Mouse (Mus musculus) midbrain, embryonic 13.5 days (tissue): Measurements from ENCODE around the gene Cers6. TPM values are rescaled to one million over a fixed set of nuclear protein-coding genes. Genes with fewer than 3 reads are reported as not detected.

Experiments
- ATAC-seq: fragments of 200-750 bp; cut with Nextera tagmentation; 2 replicates; pipeline ENCODE4 v1.8.0; 2017; ENCODE audit warnings: mild to moderate bottlenecking, moderate TSS enrichment, moderate library complexity
- H3K27ac ChIP-seq: fragments of 300-500 bp; sonication (generic); 2 replicates; pipeline ENCODE4 v1.5.1; 2015; ENCODE audit warnings: inconsistent platforms, mild to moderate bottlenecking, moderate library complexity
- H3K27me3 ChIP-seq: fragments of 300-500 bp; sonication (generic); 2 replicates; pipeline ENCODE4 v1.6.1; 2015; ENCODE audit warnings: mild to moderate bottlenecking, inconsistent platforms
- H3K36me3 ChIP-seq: fragments of 300-500 bp; sonication (generic); 2 replicates; pipeline ENCODE4 v1.6.1; 2015; ENCODE audit warnings: mild to moderate bottlenecking, inconsistent platforms
- H3K4me1 ChIP-seq: fragments of 300-500 bp; sonication (generic); replicated peaks from 2 replicates; pipeline ENCODE4 v1.6.1; 2015; ENCODE audit warnings: inconsistent platforms
- H3K4me2 ChIP-seq: fragments of 300-500 bp; sonication (generic); replicated peaks from 2 replicates; pipeline ENCODE4 v1.6.1; 2015; ENCODE audit warnings: moderate library complexity, mild to moderate bottlenecking, inconsistent platforms
- H3K4me3 ChIP-seq: fragments of 300-500 bp; sonication (generic); replicated peaks from 2 replicates; pipeline ENCODE4 v1.5.1; 2015; ENCODE audit warnings: mild to moderate bottlenecking, inconsistent platforms
- H3K9ac ChIP-seq: fragments of 300-500 bp; sonication (generic); replicated peaks from 2 replicates; pipeline ENCODE4 v1.6.1; 2015; ENCODE audit warnings: mild to moderate bottlenecking, inconsistent platforms
- H3K9me3 ChIP-seq: fragments of 300-500 bp; sonication (generic); 2 replicates; pipeline ENCODE4 v1.6.1; 2016; ENCODE audit warnings: mild to moderate bottlenecking, inconsistent platforms
- WGBS: fragments of 180-500 bp; shearing (Covaris S2); methylation state at CpG from one replicate; pipeline ENCODE4 v1.1.7; 2015; 5-methylcytosine and 5-hydroxymethylcytosine counted together
- polyA plus RNA-seq: library from polyadenylated mRNA; unstranded; fragments of >200 nt; fragmentation: Nextera tagmentation; extraction: Ambion mirVana; gene quantifications from 2 replicates; pipeline ENCODE4 v1.2.1, GENCODE M21; 2015

Gene Cers6
- polyA plus RNA-seq, 1 experiment from 2014 or later: 54.5 TPM

DNA sequence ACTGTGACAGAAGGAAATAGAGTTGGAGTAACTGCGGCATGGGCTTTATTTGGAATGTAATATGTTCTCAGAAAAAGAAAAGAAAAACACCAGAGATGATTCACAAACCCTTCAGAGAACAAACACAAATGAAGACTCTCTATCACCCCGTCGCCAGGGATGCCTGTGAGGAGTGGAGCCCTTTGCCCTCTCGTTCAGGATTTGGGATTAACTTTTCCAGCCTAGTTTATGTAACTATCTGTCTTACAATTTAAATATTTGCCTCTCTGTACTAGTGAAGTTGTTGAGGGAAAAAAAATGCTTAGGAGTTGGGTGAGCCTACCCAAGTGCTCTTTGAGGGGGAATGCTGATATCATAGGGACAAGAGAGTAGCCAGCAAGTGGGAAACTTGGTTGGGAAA lies 71.4 kb downstream of the Cers6 start:
- Histone ChIP-seq H3K27me3 (no peaks in the 10 kb centered on the region), H3K4me2 (no peak overlapping the region), H3K4me3 (no peak overlapping the region), H3K36me3 (0 out of 2 replicates have a peak, but pooled peaks cover 14% of the 10 kb centered on the region), H3K27ac (no peak overlapping the region), H3K9ac (no peak overlapping the region), H3K4me1 (0 out of 2 replicates have a peak, but pooled peaks cover 3% of the 10 kb centered on the region), H3K9me3 (no peaks in the 10 kb centered on the region)
- WGBS: 60% methylated on average over 4 of the region's 4 CpGs
- ATAC-seq: no peak

DNA sequence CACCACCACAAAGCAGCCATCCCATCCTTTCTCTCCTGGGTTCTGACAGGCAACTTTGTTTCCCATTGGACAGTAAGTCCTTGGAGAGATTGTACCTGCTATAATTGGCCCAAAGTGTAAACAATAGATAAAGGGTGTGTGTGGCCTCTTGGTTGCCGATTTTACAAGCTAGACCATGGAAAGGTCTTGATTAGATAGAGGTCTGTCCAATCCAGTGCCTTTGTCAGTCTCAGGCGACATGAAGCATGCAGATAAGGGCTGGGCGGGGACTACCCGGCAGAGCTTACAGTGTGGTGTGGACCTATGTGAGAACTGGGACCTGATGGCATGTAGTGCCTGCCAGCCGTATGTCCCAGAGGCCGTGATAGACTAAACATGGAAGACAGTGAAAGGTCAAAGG lies 73.4 kb downstream of the Cers6 start:
- H3K9me3 ChIP-seq: no peaks in the 10 kb centered on the region
- 92% methylated on average over 6 of the region's 6 CpGs for WGBS
- H3K4me2 ChIP-seq: no peak overlapping the region
- peak; percentile 11; the same call in 1 of the 2 replicates for ATAC-seq
- H3K36me3 ChIP-seq: 0 out of 2 replicates have a peak, but pooled peaks cover 14% of the 10 kb centered on the region
- no peaks in the 10 kb centered on the region for H3K27me3 ChIP-seq
- H3K4me3 ChIP-seq: no peak overlapping the region
- H3K27ac ChIP-seq: no peak overlapping the region
- H3K4me1 ChIP-seq: 0 out of 2 replicates have a peak, but pooled peaks cover 3% of the 10 kb centered on the region
- H3K9ac ChIP-seq: no peak overlapping the region

DNA sequence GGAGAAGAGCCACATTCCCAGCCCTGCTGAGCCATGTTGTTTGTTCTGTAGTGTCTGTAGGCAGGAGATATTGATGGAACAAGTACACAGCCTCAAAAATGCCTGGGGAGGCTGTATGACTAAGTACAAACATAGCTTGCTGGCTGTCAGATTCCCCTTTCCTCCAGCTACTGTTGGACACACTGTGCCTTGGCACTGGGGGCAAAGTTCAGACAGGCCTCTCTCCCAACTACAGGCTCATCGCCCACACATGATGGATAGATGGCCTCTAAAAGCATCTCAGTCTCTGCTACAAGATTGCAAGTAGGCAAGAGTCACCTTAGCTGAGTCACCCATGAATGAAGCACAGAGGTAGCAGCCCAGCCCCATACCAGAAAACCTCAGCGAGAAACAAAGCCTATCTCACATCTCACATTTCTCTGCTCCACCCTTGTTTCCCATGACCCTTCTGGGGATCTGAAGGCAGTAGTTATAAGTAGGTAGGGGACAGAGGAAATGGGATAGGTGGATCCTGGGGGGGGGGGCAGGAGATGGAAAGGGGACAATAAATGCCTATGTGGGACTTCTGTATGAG lies 74.6 kb downstream of the Cers6 start:
- Histone ChIP-seq H3K4me3 (no peak overlapping the region), H3K9ac (no peak overlapping the region), H3K4me1 (0 out of 2 replicates have a peak, but pooled peaks cover 3% of the 10 kb centered on the region), H3K9me3 (no peaks in the 10 kb centered on the region), H3K36me3 (0 out of 2 replicates have a peak, but pooled peaks cover 14% of the 10 kb centered on the region), H3K27me3 (no peaks in the 10 kb centered on the region), H3K27ac (no peak overlapping the region), H3K4me2 (no peak overlapping the region)
- ATAC-seq: no peak
- 90% methylated on average over 2 of the region's 2 CpGs for WGBS

DNA sequence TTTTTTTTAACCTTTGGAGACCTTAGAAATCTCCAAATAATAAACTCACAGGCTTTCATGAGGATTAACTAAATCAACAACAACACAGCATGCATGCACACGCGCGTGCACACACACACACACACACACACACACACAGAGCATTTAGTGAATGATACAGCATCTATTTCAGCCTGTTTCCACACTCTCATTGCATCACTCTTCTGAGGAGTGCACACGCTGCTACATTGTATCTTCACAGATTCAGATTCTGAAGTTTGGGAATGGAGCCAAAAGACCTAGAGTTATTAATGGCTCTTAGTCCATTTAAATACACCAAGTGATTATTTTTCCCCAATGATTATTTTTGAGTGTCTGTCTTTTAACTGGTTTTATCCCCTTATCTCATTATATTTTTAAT lies 75.5 kb downstream of the Cers6 start:
- Histone ChIP-seq H3K4me1 (no peaks in the 10 kb centered on the region), H3K36me3 (0 out of 2 replicates have a peak, but pooled peaks cover 14% of the 10 kb centered on the region), H3K27me3 (no peaks in the 10 kb centered on the region), H3K9ac (no peak overlapping the region), H3K4me2 (no peak overlapping the region), H3K4me3 (no peak overlapping the region), H3K9me3 (no peaks in the 10 kb centered on the region), H3K27ac (no peak overlapping the region)
- no peak for ATAC-seq
- 93% methylated on average over 4 of the region's 4 CpGs for WGBS

DNA sequence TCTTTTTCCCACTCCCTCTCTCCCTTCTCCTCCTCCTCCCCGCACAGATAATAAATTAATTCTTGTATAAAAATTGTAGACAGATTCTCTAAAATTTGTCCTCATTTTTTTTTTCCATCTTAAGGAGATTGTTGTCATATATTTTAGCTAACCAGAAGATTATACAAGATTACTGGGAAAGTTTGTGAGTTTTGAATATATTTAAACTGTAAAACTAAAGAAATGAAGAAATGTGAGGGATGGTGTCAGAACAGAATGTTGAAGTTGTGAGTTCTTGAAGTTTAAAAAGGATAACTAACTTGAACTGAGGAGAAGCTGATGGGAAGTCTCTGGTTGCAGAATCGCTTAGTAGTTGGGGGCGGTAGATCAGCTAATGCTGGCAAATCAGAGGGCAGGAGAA lies 76.6 kb downstream of the Cers6 start:
- no peak overlapping the region for H3K27ac ChIP-seq
- 96% methylated on average over 3 of the region's 3 CpGs for WGBS
- no peaks in the 10 kb centered on the region for H3K9me3 ChIP-seq
- H3K4me1 ChIP-seq: no peaks in the 10 kb centered on the region
- no peak for ATAC-seq
- no peaks in the 10 kb centered on the region for H3K27me3 ChIP-seq
- H3K36me3 ChIP-seq: 0 out of 2 replicates have a peak, but pooled peaks cover 14% of the 10 kb centered on the region
- no peak overlapping the region for H3K4me2 ChIP-seq
- H3K4me3 ChIP-seq: no peak overlapping the region
- H3K9ac ChIP-seq: no peak overlapping the region

DNA sequence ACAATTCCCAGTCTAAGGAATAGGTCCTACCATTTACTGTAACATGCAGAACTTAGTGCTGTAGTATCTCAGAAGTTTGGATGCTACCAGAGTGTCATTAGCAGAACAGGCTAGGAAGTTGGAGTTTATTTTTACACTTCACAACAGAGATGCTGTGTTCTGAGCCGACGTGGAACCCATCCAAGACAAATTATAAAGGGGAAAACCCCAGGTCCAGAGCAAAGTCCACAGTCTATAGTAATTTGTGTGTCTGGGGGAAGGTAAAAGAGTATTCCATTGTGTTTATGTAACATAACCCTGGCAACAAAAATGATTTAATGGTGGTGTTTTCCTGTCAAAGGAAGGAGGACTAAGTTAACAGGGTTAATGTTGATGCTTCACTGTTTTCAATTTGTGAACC lies 83.7 kb downstream of the Cers6 start:
- H3K27ac ChIP-seq: no peak overlapping the region
- no peaks in the 10 kb centered on the region for H3K27me3 ChIP-seq
- ATAC-seq: no peak
- no peak overlapping the region for H3K4me2 ChIP-seq
- H3K9me3 ChIP-seq: no peaks in the 10 kb centered on the region
- 0 out of 2 replicates have a peak, but pooled peaks cover 3% of the 10 kb centered on the region for H3K36me3 ChIP-seq
- no peak overlapping the region for H3K9ac ChIP-seq
- H3K4me3 ChIP-seq: no peak overlapping the region
- 95% methylated on average over 2 of the region's 2 CpGs for WGBS
- H3K4me1 ChIP-seq: no peaks in the 10 kb centered on the region

DNA sequence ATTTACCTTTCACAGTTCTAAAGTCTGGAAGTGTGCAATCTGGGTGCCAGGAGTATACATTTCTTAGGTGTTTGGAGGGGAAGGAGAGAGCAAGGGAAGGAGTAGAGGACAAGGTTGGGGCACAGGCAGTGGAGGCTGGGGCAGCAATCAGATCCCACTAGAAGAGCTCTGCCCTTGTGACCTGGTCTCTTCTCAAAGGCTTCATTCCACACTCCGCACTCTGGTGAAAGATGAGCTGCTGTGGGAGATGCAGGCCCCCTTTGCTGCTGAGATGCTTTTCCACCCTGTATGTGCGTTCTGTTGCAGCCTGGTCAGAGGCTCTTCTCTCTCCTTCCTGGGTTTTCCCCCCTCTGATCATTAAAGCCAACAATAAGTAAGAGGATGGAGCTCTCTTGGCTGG lies 84.7 kb downstream of the Cers6 start:
- no peak overlapping the region for H3K27ac ChIP-seq
- peaks cover 8% of the 10 kb centered on the region; the same call in 1 of the 2 replicates for H3K36me3 ChIP-seq
- H3K9ac ChIP-seq: no peak overlapping the region
- WGBS: 100% methylated on average over 2 of the region's 2 CpGs
- 0 out of 2 replicates have a peak, but pooled peaks cover under 1% of the 10 kb centered on the region for H3K9me3 ChIP-seq
- no peaks in the 10 kb centered on the region for H3K4me1 ChIP-seq
- no peaks in the 10 kb centered on the region for H3K27me3 ChIP-seq
- no peak overlapping the region for H3K4me2 ChIP-seq
- H3K4me3 ChIP-seq: no peak overlapping the region
- ATAC-seq: no peak

DNA sequence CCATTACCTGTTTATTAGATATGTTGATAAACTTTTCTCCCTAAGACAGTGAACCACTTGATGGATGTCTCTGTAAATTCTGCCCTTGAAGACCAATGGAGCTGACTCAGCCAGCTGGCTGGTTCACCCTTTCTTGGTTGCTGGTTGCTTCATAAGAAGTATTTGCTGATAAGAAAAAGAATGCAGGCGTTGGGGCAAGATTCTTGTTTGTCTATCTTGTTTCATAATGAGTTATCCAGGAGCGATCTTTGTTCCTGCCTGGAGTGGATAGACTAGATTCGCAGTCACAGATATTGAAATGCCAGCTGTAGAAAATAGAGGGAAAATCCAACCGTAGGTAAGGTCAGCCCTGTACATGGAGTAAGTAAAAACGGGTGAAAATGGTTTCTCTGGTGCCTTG lies 85.6 kb downstream of the Cers6 start:
- Histone ChIP-seq H3K27me3 (no peaks in the 10 kb centered on the region), H3K9me3 (0 out of 2 replicates have a peak, but pooled peaks cover 3% of the 10 kb centered on the region), H3K4me2 (no peak overlapping the region), H3K9ac (no peak overlapping the region), H3K27ac (no peak overlapping the region), H3K4me3 (no peak overlapping the region), H3K36me3 (peaks cover 12% of the 10 kb centered on the region), H3K4me1 (no peaks in the 10 kb centered on the region)
- ATAC-seq: no peak
- WGBS: 92% methylated on average over 5 of the region's 5 CpGs

DNA sequence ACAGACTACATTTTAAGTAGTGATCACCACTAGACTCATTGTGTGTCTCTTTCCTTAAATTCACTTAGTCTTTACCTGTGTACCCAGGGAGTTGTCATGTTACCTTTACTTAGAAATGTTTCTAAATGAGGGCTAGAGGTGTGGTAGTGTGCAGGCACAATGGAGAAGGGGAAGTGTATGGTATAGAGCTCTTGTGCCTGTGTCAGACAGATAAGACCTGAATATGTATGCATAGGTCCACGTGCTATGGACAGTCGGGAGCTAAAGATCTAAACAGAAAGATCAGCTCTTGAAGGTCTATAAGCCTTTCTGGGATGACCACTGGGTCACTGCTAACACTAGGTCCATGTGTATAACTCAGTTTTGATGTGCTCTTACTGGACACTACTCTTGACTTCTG lies 87.9 kb downstream of the Cers6 start:
- no peak for ATAC-seq
- Histone ChIP-seq H3K9me3 (peaks cover 6% of the 10 kb centered on the region; the same call in 1 of the 2 replicates), H3K9ac (no peak overlapping the region), H3K4me3 (no peak overlapping the region), H3K27me3 (no peaks in the 10 kb centered on the region), H3K27ac (no peak overlapping the region), H3K36me3 (peaks cover 12% of the 10 kb centered on the region), H3K4me2 (no peak overlapping the region), H3K4me1 (no peaks in the 10 kb centered on the region)
- WGBS: 94% methylated on average over 2 of the region's 2 CpGs

DNA sequence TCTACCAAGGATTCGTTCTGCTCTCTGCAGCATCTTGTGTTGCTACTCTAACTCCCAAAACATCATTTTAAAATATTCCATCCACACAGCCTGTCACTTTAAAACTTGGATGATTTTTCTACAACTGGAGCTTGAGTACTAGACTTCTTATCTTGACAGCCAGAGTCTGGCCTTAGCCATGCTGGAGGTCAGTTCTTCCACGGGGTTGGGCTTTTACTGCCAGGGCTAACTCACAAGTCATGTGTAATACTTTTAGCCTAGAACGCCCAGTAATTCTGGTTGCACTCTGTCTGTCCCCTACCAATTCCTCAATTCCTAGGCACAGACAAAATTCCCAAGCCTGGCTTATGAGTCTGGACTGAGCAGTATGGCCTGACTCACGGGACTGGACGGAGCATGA lies 88.5 kb downstream of the Cers6 start:
- Histone ChIP-seq H3K36me3 (peaks cover 12% of the 10 kb centered on the region), H3K4me3 (no peak overlapping the region), H3K27me3 (no peaks in the 10 kb centered on the region), H3K4me2 (no peak overlapping the region), H3K4me1 (no peaks in the 10 kb centered on the region), H3K27ac (no peak overlapping the region), H3K9me3 (peaks cover 6% of the 10 kb centered on the region; the same call in 1 of the 2 replicates), H3K9ac (no peak overlapping the region)
- WGBS: 77% methylated on average over 5 of the region's 5 CpGs
- no peak for ATAC-seq

DNA sequence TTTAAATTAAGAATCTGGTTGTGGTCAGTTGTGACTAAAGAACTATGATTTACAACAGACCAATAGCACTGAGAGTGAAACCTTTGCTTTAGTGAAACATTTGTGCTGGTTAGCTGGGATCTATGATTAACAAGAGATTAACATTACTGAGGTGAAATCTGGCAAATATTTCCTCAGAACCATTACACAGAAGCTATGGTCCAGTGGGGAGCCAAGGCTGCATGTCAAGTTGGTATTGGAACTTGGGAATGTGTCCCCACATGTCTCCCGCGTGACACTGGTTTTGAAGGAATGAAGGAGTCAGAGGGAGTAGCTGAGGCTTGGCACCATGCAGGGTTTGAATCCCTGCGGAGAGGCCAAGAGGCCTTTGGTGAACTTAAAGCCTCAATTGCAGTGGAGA lies 90.5 kb downstream of the Cers6 start:
- no peak overlapping the region for H3K4me2 ChIP-seq
- no peaks in the 10 kb centered on the region for H3K27me3 ChIP-seq
- WGBS: 92% methylated on average over 3 of the region's 3 CpGs
- H3K36me3 ChIP-seq: peaks cover 12% of the 10 kb centered on the region
- H3K27ac ChIP-seq: no peak overlapping the region
- H3K4me3 ChIP-seq: no peak overlapping the region
- H3K9me3 ChIP-seq: peaks cover 6% of the 10 kb centered on the region; the same call in 1 of the 2 replicates
- no peaks in the 10 kb centered on the region for H3K4me1 ChIP-seq
- ATAC-seq: no peak
- no peak overlapping the region for H3K9ac ChIP-seq

DNA sequence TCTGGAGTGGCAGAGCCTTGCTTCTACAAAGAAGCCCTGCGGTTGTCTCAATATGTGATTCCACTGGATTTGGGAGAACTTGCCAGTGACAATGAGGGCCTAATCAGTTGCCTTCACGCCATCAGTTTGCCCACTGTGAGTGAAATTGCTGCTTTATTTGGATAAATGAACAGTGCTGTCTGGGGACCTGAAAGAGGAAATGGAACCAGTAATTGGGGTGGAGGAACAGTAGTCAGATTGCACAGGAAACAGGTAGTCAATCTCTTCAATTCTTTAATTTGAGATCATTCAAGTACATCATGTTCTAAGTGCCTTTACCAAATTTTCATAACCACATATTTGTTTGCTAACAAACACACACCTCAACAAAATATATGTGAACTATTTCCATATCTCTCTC lies 92.4 kb downstream of the Cers6 start:
- Histone ChIP-seq H3K4me1 (no peaks in the 10 kb centered on the region), H3K36me3 (peaks cover 12% of the 10 kb centered on the region), H3K27ac (no peak overlapping the region), H3K9me3 (peaks cover 6% of the 10 kb centered on the region; the same call in 1 of the 2 replicates), H3K9ac (no peak overlapping the region), H3K4me2 (no peak overlapping the region), H3K27me3 (no peaks in the 10 kb centered on the region), H3K4me3 (no peak overlapping the region)
- 81% methylated on average over 2 of the region's 2 CpGs for WGBS
- no peak for ATAC-seq

DNA sequence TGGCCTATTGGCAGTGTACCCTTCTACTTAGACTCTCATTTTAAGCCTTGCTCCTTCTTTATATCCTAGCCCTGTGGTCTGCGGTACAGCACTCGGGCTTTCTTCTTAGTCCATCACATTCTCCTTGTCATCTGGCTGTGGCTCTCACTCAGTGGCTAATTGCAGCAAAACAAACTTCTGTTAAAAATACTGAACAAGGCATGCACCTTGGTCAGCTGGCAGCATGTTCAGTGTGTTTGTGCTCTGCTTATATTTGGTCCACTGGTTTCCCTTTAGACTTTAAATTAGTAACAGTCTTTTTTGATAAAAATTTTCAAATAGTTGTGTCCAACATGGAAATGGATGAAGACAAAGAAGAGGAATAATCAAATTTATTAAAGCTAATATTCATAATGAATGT lies 94.3 kb downstream of the Cers6 start:
- peaks cover 6% of the 10 kb centered on the region; the same call in 1 of the 2 replicates for H3K9me3 ChIP-seq
- ATAC-seq: no peak
- no peak overlapping the region for H3K4me2 ChIP-seq
- H3K27me3 ChIP-seq: no peaks in the 10 kb centered on the region
- H3K27ac ChIP-seq: no peak overlapping the region
- no peaks in the 10 kb centered on the region for H3K4me1 ChIP-seq
- 95% methylated on average over 2 of the region's 2 CpGs for WGBS
- no peak overlapping the region for H3K4me3 ChIP-seq
- peaks cover 8% of the 10 kb centered on the region for H3K36me3 ChIP-seq
- no peak overlapping the region for H3K9ac ChIP-seq
